In genomic region chr7:142089648-142090447, GRCm38 (mm10) we compare ENCODE assay signal across 13 mouse cellular contexts. TPM values are rescaled to one million over a fixed set of nuclear protein-coding genes. Genes with fewer than 3 reads are reported as not detected.
DNase-seq lines count a peak whose midpoint lies in the region; ATAC-seq and TF ChIP-seq lines count a peak whose summit lies in the region.
"Had no signal": no experiment of that assay in that cellular context is flagged by ENCODE, and none has a peak within 500 bp of the region (broad histone marks: within the 10 kb centered on the region; RNA-seq: fewer than 3 reads in every experiment).

No protein-coding gene starts in this region.

- H3K4me3 ChIP-seq in heart, embryonic 12.5 days = no peak overlapping the region
- H3K4me3 ChIP-seq in cerebellum, adult 2 months (replicated peaks; ENCODE audit: insufficient read depth, low read depth, low read length) = no peak overlapping the region
- H3K4me3 ChIP-seq in forebrain, embryonic 13.5 days = no peak overlapping the region
- no peak overlapping the region for H3K4me3 ChIP-seq in liver, postnatal 0 days (ENCODE audit: low read depth, low read length)
- no peak overlapping the region for H3K4me3 ChIP-seq in lung, adult 2 months (replicated peaks; ENCODE audit: extremely low read depth, low read depth, low read length)
- H3K4me3 ChIP-seq in lung, postnatal 0 days (ENCODE audit: low read depth, low read length) = no peak overlapping the region
- H3K4me3 ChIP-seq: limb, embryonic 12.5 days had no signal

- TF ChIP-seq EP300 in liver, postnatal 0 days (IDR thresholded peaks at IDR 0.05; ENCODE audit: low read depth) = no peak
- TF ChIP-seq EP300 in lung, postnatal 0 days (IDR thresholded peaks at IDR 0.05) = no peak

- peak overlapping the region; percentile 26 for H3K4me2 ChIP-seq in heart, embryonic 12.5 days
- H3K4me2 ChIP-seq in forebrain, embryonic 13.5 days = peak overlapping the region; percentile 91
- no peak overlapping the region for H3K4me2 ChIP-seq in liver, postnatal 0 days (ENCODE audit: low read depth, low read length)
- H3K4me2 ChIP-seq in lung, postnatal 0 days (replicated peaks; ENCODE audit: low read depth, low read length) = no peak overlapping the region
- H3K4me2 ChIP-seq: limb, embryonic 12.5 days had no signal

- 48% methylated on average over 17 of the region's 17 CpGs for WGBS in heart, embryonic 12.5 days
- 10% methylated on average over 17 of the region's 17 CpGs for WGBS in cerebellum, adult 2 months
- WGBS in forebrain, embryonic 13.5 days = 41% methylated on average over 17 of the region's 17 CpGs
- WGBS in liver, postnatal 0 days (ENCODE audit: insufficient replicate concordance) = 67% methylated on average over 17 of the region's 17 CpGs
- 66% methylated on average over 17 of the region's 17 CpGs for WGBS in lung, adult 2 months
- WGBS in lung, postnatal 0 days = 54% methylated on average over 17 of the region's 17 CpGs

- no peak for TF ChIP-seq CTCF in cerebellum, adult 2 months (IDR thresholded peaks at IDR 0.05; ENCODE audit: borderline replicate concordance, insufficient read depth, low read depth, low read length)
- TF ChIP-seq CTCF in liver, postnatal 0 days (IDR thresholded peaks at IDR 0.05; ENCODE audit: low read depth) = no peak
- no peak for TF ChIP-seq CTCF in lung, adult 2 months (IDR thresholded peaks at IDR 0.05; ENCODE audit: insufficient read depth, low read length)
- TF ChIP-seq CTCF in lung, postnatal 0 days (IDR thresholded peaks at IDR 0.05) = no peak

- H3K4me1 ChIP-seq in heart, embryonic 12.5 days (replicated peaks) = peaks cover 92% of the 10 kb centered on the region
- H3K4me1 ChIP-seq in cerebellum, adult 2 months (ENCODE audit: control insufficient read depth, insufficient read depth, low read length) = peaks cover 54% of the 10 kb centered on the region
- H3K4me1 ChIP-seq in forebrain, embryonic 13.5 days = peaks cover 78% of the 10 kb centered on the region
- H3K4me1 ChIP-seq in liver, postnatal 0 days (ENCODE audit: insufficient read depth) = peaks cover 67% of the 10 kb centered on the region
- peaks cover 7% of the 10 kb centered on the region for H3K4me1 ChIP-seq in lung, adult 2 months (ENCODE audit: control insufficient read depth, insufficient read depth, low read length)
- peaks cover 5% of the 10 kb centered on the region for H3K4me1 ChIP-seq in lung, postnatal 0 days (ENCODE audit: insufficient read depth, low read depth, low read length)

- peak overlapping the region; percentile 28 for H3K9ac ChIP-seq in heart, embryonic 12.5 days
- peak overlapping the region; percentile 48 for H3K9ac ChIP-seq in forebrain, embryonic 13.5 days
- no peak overlapping the region for H3K9ac ChIP-seq in liver, postnatal 0 days (replicated peaks)
- H3K9ac ChIP-seq in lung, postnatal 0 days (replicated peaks; ENCODE audit: low read depth) = no peak overlapping the region
- H3K9ac ChIP-seq: limb, embryonic 12.5 days had no signal

- no peaks in the 10 kb centered on the region for H3K9me3 ChIP-seq in heart, embryonic 12.5 days (replicated peaks)
- H3K9me3 ChIP-seq in forebrain, embryonic 13.5 days (replicated peaks) = no peaks in the 10 kb centered on the region
- H3K9me3 ChIP-seq in liver, postnatal 0 days (ENCODE audit: low read length) = no peaks in the 10 kb centered on the region
- no peaks in the 10 kb centered on the region for H3K9me3 ChIP-seq in lung, postnatal 0 days (ENCODE audit: low read length)
- H3K9me3 ChIP-seq: limb, embryonic 12.5 days had no signal

- peaks cover 34% of the 10 kb centered on the region for H3K36me3 ChIP-seq in heart, embryonic 12.5 days
- peaks cover 41% of the 10 kb centered on the region for H3K36me3 ChIP-seq in forebrain, embryonic 13.5 days (ENCODE audit: poor library complexity, severe bottlenecking)
- peaks cover 10% of the 10 kb centered on the region; the same call in 1 of the 2 replicates for H3K36me3 ChIP-seq in liver, postnatal 0 days (replicated peaks; ENCODE audit: insufficient read depth, low read length)
- no peaks in the 10 kb centered on the region for H3K36me3 ChIP-seq in lung, postnatal 0 days (ENCODE audit: insufficient read depth, low read length)
- H3K36me3 ChIP-seq: limb, embryonic 12.5 days had no signal

- ATAC-seq in heart, embryonic 12.5 days (ENCODE audit: insufficient number of reproducible peaks, low FRiP score) = no peak
- ATAC-seq in forebrain, embryonic 13.5 days = no peak
- ATAC-seq in liver, postnatal 0 days = no peak
- ATAC-seq in lung, postnatal 0 days = no peak

- peak overlapping the region; percentile 65 for H3K27ac ChIP-seq in heart, embryonic 12.5 days (ENCODE audit: poor library complexity, severe bottlenecking)
- peak overlapping the region; percentile 36 for H3K27ac ChIP-seq in cerebellum, adult 2 months (ENCODE audit: insufficient read depth, low read length)
- H3K27ac ChIP-seq in forebrain, embryonic 13.5 days = peak overlapping the region; percentile 84
- 0 out of 2 replicates have a peak overlapping the region, but pooled peaks have one; percentile 29 for H3K27ac ChIP-seq in liver, postnatal 0 days (ENCODE audit: low read depth)
- H3K27ac ChIP-seq in lung, postnatal 0 days (ENCODE audit: low read length) = no peak overlapping the region
- H3K27ac ChIP-seq: limb, embryonic 12.5 days had no signal

- TF ChIP-seq POLR2A in cerebellum, adult 2 months (IDR thresholded peaks at IDR 0.05; ENCODE audit: borderline replicate concordance, insufficient read depth, low read length) = no peak
- TF ChIP-seq POLR2A in lung, adult 2 months (IDR thresholded peaks at IDR 0.05; ENCODE audit: borderline replicate concordance, extremely low read depth, low read depth, low read length) = no peak

- peaks cover 20% of the 10 kb centered on the region; the same call in 1 of the 2 replicates for H3K27me3 ChIP-seq in heart, embryonic 12.5 days (replicated peaks)
- H3K27me3 ChIP-seq in cerebellum, adult 2 months (ENCODE audit: control insufficient read depth, insufficient read depth, low read length) = no peaks in the 10 kb centered on the region
- H3K27me3 ChIP-seq in forebrain, embryonic 13.5 days = no peaks in the 10 kb centered on the region
- peaks cover 43% of the 10 kb centered on the region for H3K27me3 ChIP-seq in liver, postnatal 0 days (ENCODE audit: insufficient read depth, low read length)
- H3K27me3 ChIP-seq in lung, postnatal 0 days (replicated peaks; ENCODE audit: insufficient read depth, low read length) = peaks cover 15% of the 10 kb centered on the region; the same call in 1 of the 2 replicates

- no peak for DNase-seq in heart, adult 9 months (ENCODE audit: low spot score in 2 of 2)
- peak; percentile 47 to 55 for DNase-seq in cerebellum, adult 2 months
- DNase-seq in liver, postnatal 0 days = peak; percentile 16
- DNase-seq in lung, adult 2 months = no peak
- DNase-seq in urinary bladder, postnatal 10 days (ENCODE audit: low spot score) = no peak
- no peak for DNase-seq in lung, postnatal 0 days (ENCODE audit: low spot score)
- DNase-seq: gastrocnemius, postnatal 36 days; kidney, postnatal 14 days; thymus, adult 2 months had no signal

RNA-seq across cellular contexts. Expression of gene Dusp8, which starts 5.8 kb away (rescaled TPM):
- polyA plus RNA-seq in heart, embryonic 12.5 days (2016; fragmentation: Nextera tagmentation; extraction: Ambion mirVana) = 17.7 and 17.8 TPM in 2 replicates
- 85.8 and 90.1 TPM in 2 replicates for polyA plus RNA-seq in cerebellum, adult 2 months (2012; rRNA removed)
- 44.1 and 55.6 TPM in 2 replicates for polyA plus RNA-seq in forebrain, embryonic 13.5 days (2015; fragmentation: Nextera tagmentation; extraction: Ambion mirVana)
- polyA plus RNA-seq in liver, postnatal 0 days (2015; fragmentation: Nextera tagmentation; extraction: Ambion mirVana) = 1.8 TPM in 2 replicates
- polyA plus RNA-seq in lung, adult 2 months (2012; rRNA removed) = 30.1 and 33.3 TPM in 2 replicates
- 5.5 and 6.0 TPM in 2 replicates for polyA plus RNA-seq in lung, postnatal 0 days (2015; fragmentation: Nextera tagmentation; extraction: Ambion mirVana)

RNA-seq across cellular contexts. Expression of gene Mob2, which starts 29.0 kb away (rescaled TPM):
- polyA plus RNA-seq in heart, embryonic 12.5 days (2016; fragmentation: Nextera tagmentation; extraction: Ambion mirVana) = 42.7 and 43.6 TPM in 2 replicates
- polyA plus RNA-seq in cerebellum, adult 2 months (2012; rRNA removed) = 67.5 and 73.4 TPM in 2 replicates
- 51.0 and 58.1 TPM in 2 replicates for polyA plus RNA-seq in forebrain, embryonic 13.5 days (2015; fragmentation: Nextera tagmentation; extraction: Ambion mirVana)
- 38.5 and 40.8 TPM in 2 replicates for polyA plus RNA-seq in liver, postnatal 0 days (2015; fragmentation: Nextera tagmentation; extraction: Ambion mirVana)
- 40.6 and 54.0 TPM in 2 replicates for polyA plus RNA-seq in lung, adult 2 months (2012; rRNA removed)
- 85.9 and 104 TPM in 2 replicates for polyA plus RNA-seq in lung, postnatal 0 days (2015; fragmentation: Nextera tagmentation; extraction: Ambion mirVana)

RNA-seq across cellular contexts. Expression of gene Gm45618, which starts 30.7 kb away (rescaled TPM):
- not detected in 2 replicates for polyA plus RNA-seq in heart, embryonic 12.5 days (2016; fragmentation: Nextera tagmentation; extraction: Ambion mirVana)
- not detected in 2 replicates for polyA plus RNA-seq in cerebellum, adult 2 months (2012; rRNA removed)
- not detected in 2 replicates for polyA plus RNA-seq in forebrain, embryonic 13.5 days (2015; fragmentation: Nextera tagmentation; extraction: Ambion mirVana)
- not detected in 2 replicates for polyA plus RNA-seq in liver, postnatal 0 days (2015; fragmentation: Nextera tagmentation; extraction: Ambion mirVana)
- not detected in 2 replicates for polyA plus RNA-seq in lung, adult 2 months (2012; rRNA removed)
- not detected in 2 replicates for polyA plus RNA-seq in lung, postnatal 0 days (2015; fragmentation: Nextera tagmentation; extraction: Ambion mirVana)
- polyA plus RNA-seq: limb, embryonic 12.5 days; thymus, adult 2 months had no signal

RNA-seq across cellular contexts. Expression of gene Gm39115, which starts 46.0 kb away (rescaled TPM):
- polyA plus RNA-seq in heart, embryonic 12.5 days (2016; fragmentation: Nextera tagmentation; extraction: Ambion mirVana) = not detected in 2 replicates
- polyA plus RNA-seq in cerebellum, adult 2 months (2012; rRNA removed) = not detected in 2 replicates
- not detected in 2 replicates for polyA plus RNA-seq in forebrain, embryonic 13.5 days (2015; fragmentation: Nextera tagmentation; extraction: Ambion mirVana)
- not detected in 2 replicates for polyA plus RNA-seq in liver, postnatal 0 days (2015; fragmentation: Nextera tagmentation; extraction: Ambion mirVana)
- not detected in 2 replicates for polyA plus RNA-seq in lung, adult 2 months (2012; rRNA removed)
- polyA plus RNA-seq in lung, postnatal 0 days (2015; fragmentation: Nextera tagmentation; extraction: Ambion mirVana) = not detected in 2 replicates
- polyA plus RNA-seq: embryonic facial prominence, embryonic 14.5 days; limb, embryonic 12.5 days; thymus, adult 2 months had no signal

RNA-seq across cellular contexts. Expression of gene Gm45337, which starts 54.6 kb away (rescaled TPM):
- polyA plus RNA-seq in heart, embryonic 12.5 days (2016; fragmentation: Nextera tagmentation; extraction: Ambion mirVana) = not detected in 2 replicates
- polyA plus RNA-seq in cerebellum, adult 2 months (2012; rRNA removed) = not detected in 2 replicates
- not detected in 2 replicates for polyA plus RNA-seq in forebrain, embryonic 13.5 days (2015; fragmentation: Nextera tagmentation; extraction: Ambion mirVana)
- not detected in 2 replicates for polyA plus RNA-seq in liver, postnatal 0 days (2015; fragmentation: Nextera tagmentation; extraction: Ambion mirVana)
- not detected in 2 replicates for polyA plus RNA-seq in lung, adult 2 months (2012; rRNA removed)
- not detected in 2 replicates for polyA plus RNA-seq in lung, postnatal 0 days (2015; fragmentation: Nextera tagmentation; extraction: Ambion mirVana)
- polyA plus RNA-seq: embryonic facial prominence, embryonic 14.5 days; limb, embryonic 12.5 days; thymus, adult 2 months had no signal

Comparison
In these comparisons a context has a peak if more than half of its experiments do, and no peak if none do; other contexts are left out.
1. H3K4me2 ChIP-seq: peak in heart, embryonic 12.5 days (single experiment) and forebrain, embryonic 13.5 days (single experiment); none in liver, postnatal 0 days (single experiment) and lung, postnatal 0 days (single experiment).
2. H3K9ac ChIP-seq: peak in heart, embryonic 12.5 days (single experiment) and forebrain, embryonic 13.5 days (single experiment); none in liver, postnatal 0 days (single experiment) and lung, postnatal 0 days (single experiment).
3. DNase-seq: peak in cerebellum, adult 2 months (2 of 2) and liver, postnatal 0 days (single experiment); none in heart, adult 9 months (0 of 2), lung, adult 2 months (single experiment), urinary bladder, postnatal 10 days (single experiment) and lung, postnatal 0 days (single experiment).